Mouse (Mus musculus) heart, postnatal 4 days (tissue): ENCODE data around the gene Chsy1. TPM values are rescaled to one million over a fixed set of nuclear protein-coding genes. Genes with fewer than 3 reads are reported as not detected.
A peak's percentile ranks its signal among the peaks of the same experiment; 100 is the strongest.

Experiments used
- DNase-seq: peaks from one replicate; pipeline ENCODE4 v3.0.0; 2021
- total RNA-seq, 2 experiments: library from RNA; stranded (reverse); gene quantifications; 2 replicates each; pipeline ENCODE4 v1.2.3; 2021

Chsy1 gene
- total RNA-seq, 2 experiments from 2014 or later = 51.4 to 52.3 TPM

DNA sequence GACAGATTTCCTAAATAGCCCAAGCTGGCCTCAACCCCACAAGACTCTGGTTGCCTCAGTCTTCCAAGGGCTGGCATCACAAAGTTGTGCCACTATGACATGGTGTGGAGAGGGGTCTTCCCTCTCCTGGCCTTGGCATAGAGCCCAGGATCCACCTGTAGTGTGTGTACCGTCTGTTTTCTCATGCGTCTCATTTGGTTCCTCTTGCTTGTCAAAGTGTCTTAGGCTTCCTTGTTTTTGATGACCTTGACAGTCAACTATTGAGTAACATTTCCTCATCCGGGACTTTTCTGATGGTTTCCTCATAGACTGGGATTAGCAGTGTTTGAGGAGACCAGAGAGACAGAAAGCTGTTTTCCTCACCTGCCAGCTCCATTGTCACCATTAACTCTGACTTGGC is 30.8 kb downstream of the Chsy1 start:
- DNase-seq = no peak

DNA sequence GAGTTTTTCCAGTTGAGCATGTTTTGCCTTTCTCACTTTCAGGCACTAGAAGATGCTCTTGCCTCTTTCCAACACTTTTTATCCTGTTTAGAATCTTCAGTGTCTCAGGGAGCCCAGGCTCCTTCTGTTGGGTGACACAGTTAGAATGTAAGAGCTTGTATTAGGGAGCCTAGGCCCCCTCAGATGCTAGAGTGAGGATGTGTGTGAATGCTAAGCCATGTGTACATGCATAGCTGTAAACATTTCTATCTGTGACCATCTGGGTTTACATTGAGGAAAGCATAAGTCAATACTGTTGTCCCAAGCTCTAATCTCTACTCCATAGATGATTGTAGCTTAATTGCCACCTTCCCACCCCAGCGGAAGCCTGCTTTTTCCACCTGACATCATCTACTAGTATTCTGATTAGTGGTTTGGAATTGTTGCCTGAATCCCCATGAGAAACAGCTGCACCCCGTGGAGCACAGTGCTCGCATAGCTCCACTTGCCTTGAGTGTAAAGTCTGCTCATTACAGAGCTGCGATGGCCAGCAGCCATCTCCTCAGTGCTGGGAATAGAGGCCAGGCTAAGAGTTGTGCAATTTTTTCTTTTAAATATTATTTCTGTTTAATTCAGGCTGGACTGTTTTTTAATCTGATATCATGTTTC is 31.7 kb downstream of the Chsy1 start:
- DNase-seq = no peak

DNA sequence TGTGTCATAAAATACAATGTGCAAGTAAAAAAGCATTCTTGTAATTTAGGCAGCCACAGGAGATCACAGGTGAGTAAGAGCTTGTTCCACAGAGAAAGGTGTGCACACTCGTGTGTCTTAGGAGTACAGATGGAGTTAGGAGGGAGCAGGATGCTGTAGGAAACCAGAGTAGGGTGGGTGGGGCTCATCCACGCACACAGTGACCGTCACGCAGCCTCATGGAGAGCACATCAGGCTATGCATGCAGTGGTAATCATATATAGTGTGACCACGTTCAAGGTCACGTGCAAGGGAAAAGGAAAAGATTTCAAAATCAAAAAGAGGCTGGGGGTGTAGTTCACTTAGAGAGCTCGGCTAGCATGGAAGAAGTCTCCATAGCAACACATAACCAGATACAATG is 33.2 kb downstream of the Chsy1 start:
- DNase-seq = no peak

DNA sequence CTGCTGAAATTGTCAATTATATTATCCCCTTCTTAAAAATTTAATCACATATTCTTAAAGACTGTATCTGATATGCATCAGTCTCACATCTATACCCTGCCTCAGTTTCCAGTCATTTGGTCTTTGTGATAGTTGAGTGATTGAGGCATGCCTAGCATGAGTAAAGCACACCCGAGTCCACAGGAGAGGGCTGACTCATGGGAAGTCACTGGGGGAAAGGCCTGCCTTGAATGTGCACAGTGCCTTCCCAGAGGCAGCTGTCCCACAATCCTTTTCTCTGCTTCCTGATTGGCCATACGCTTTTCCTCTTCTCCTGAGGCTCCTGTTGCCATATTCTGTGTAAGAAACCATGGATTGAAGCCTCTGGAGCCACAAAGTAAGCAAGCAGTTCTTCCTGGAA is 35.2 kb downstream of the Chsy1 start:
- DNase-seq = no peak

DNA sequence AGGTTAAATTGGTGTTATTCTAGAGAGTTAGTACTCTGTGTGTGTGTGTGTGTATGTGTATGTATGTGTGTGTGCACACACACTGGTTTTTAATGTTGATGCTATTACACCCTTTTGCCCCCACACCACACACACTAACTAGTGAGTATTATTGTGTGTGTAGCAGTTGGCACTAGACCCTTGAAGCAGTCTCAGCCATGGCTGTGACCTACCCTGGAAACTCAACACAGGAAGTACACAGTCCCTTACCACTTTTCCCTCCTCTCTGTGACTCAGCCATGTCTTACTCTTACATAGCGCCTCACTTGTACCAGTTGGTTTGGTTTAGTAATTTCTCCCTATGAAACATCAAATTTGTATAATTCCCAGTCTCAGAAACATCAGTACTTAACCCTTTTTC is 37.8 kb downstream of the Chsy1 start:
- DNase-seq = no peak

DNA sequence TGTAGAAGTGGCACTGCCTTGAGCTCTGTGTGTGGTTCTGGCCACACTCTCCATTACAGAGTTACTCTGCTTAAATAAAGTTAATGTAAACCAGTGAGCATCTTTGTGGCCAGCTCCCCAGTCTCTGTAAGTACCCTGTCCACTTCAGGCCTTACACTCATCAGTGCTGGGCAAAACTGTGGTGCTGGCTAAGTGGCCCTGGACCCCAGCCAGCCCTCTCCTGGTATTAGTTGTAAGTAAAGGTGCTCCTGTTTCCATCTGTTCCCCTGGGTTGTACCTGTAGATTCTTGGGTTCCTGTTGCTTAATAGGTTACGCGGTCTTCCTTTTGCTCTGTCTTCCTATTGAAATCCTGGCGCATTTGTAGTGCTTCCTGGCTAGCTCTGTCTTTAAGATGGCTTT is 38.5 kb downstream of the Chsy1 start:
- DNase-seq = peak; percentile 42

DNA sequence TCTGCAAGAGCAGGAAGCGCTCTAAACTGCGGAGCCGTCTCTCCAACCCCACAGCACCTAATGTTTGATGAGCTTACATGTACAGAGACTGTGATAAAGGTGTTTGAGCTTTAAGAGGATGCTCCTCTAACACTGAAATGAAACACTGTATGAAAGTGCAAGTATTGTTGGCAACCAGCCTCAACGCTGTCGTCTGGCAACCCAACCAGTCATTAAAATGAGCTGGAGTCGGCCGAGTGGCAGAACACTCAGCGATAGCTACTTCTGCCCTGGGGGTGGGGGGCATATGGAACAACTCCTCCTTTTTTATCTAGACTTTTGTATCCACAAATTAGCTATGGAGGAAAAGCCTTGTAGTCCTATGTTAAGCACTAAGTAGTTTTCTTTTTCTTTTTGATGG is 40.2 kb downstream of the Chsy1 start:
- no peak for DNase-seq

DNA sequence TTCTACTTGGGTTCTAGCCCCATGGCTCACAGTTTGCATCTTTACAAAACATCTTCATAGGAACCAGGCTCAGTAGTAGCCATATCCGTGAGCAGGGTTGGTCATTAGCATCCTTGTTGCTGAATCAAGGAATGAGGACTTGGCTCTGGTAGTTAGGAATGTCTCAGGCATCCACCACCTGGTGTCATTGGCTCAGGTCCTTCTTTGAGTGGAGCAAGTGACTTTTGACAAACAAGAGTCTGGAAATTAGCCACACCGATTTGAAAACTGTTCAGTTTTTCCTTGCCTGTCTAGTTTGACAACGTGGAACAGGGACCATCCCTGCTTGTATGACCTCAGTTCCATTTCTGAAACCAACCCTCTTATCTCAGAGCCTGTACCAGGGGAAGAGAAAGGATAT is 41.1 kb downstream of the Chsy1 start:
- DNase-seq = no peak

DNA sequence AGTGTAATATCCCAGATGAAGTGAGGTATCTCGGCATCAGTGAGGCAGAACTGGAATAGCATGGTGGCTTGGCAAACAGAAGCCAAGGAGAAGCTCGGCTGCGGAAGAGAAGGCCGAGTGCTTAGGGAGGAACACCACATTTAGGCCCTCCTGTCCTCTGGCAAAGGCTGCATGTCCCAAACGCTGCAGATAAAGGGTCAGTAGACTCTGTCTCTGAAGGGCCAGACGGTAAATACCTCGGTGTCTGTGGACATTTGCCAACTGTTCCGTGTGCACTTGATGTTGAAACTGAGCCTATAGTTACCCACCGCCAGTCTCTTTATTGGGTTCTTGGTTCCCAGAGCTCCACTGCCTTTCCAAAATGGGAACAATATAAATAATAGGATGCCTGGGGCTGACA is 48.1 kb downstream of the Chsy1 start:
- DNase-seq = peak; percentile 37

DNA sequence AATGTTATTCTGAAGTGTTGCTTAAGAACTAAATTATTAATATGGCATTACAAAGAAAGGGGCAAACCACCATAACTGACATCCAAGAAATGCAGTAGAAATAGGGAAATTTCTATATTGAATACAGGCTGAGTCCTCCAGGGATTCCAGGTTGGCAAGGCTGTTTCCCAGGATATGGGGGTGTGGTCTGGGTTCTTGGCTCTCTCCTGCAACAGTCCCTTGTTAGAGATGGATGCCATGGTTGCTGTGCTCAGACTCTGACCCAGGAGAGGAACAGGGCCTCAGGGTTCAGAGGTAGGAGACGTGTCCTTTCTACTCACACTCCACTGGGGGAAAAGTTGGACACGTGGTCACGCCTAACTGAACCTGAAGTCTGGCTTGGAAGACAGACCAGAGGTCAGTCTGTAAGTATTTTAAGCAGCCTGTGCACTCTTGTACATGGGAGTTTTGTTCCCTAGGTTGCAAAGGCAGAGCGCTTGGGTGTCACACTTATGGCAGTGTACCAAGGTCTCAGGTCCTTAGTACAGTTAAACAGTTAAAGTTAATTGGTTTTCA is 48.6 kb downstream of the Chsy1 start:
- no peak for DNase-seq

DNA sequence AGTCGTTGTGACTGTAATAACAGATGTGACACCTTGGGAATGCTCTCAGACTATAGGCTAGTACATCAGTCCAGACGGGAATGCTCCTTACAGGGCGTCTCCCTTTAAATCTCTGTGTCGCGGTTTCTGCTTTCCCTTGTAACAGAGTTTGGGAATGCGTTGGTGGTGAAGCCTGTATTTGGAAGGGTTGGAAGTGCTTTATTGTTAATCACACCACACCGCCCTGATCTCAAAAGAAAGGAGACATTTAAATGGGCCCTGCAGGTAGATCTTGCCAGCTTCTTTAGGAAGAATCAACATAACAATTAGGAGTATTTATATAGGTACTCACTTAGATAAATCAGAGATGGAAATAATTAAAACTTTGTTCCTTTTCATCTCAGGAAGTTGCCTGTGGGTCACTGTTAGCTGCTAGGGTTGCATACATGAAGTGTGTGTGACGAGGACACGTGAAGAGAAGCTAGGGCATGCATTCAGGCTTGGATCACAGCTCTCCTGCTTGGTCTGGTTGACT is 49.4 kb downstream of the Chsy1 start:
- DNase-seq = no peak

DNA sequence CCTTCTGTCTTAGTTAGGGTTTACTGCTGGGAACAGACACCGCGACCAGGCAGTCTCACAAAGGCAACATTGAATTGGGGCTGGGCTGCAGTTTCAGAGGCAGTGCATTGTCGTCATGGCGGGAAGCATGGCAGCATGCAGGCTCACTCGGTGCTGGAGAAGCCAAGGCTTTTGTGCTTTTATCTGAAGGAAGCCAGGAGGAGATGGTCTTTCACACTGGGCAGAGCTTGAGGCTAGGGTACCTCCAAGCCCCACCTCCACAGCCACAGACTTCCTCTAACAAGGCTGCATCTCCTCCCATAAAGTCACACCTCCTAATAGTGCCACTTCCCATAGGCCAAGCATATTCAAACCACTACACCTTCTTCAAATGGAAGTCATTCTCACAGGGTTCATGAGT is 50.6 kb downstream of the Chsy1 start:
- DNase-seq = no peak

DNA sequence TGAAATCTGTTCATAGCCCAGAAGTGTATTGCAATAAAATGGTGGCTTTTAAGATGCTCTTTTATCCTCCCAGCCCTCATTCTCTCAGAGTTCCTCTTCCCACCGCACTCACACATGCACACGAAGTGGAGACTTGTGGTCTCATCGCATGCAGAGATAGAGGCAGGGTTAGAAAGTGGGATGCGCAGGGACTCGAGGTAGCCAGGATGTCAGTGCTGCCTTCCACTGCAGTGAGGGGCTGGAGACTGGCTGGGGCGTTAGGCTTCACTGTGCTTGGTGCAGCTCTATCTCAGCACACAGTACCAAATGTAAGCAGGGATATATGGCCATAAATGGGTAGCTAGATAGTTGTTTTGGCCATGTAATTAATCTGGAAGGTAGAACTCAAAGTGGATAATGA is 52.5 kb downstream of the Chsy1 start:
- DNase-seq = no peak

DNA sequence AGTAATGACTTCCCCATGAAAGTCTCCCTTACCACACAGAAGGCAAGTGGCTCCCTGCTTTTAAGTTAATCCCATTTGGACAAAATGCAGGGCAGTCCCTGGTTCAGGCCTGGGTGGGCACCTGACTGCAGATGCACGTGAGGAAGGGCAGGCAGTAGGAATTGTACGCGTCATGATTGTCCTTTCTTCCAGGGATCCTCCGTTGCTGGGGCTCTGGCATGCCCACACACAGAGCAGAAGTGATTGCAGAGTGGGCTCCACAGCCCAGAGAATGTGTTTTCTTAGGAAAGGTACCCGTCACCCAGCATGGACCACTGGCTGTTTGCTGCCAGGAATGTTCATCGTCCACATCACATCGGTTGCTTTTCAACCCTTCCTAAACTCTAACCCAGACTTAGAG is 53.2 kb downstream of the Chsy1 start:
- DNase-seq = no peak

DNA sequence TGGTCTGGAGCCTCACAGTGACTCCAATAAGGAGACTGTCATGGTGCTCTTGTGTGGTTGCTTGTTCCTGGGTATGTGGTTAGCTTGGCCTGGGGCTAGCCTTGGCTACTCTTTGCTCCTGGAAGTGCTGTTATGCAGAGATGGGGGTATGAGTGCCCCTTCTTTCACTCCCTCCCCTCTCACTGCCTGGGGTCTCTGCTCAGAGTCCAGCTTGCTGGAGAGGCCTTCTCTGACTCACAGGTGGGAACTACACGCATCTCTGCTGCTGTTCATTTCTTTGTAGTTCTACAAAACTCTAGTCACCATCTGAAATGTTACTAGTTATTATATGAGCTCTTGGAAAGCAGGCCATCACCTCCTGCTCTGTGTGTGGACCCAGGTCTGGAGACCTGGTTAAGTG is 53.7 kb downstream of the Chsy1 start:
- DNase-seq = no peak

DNA sequence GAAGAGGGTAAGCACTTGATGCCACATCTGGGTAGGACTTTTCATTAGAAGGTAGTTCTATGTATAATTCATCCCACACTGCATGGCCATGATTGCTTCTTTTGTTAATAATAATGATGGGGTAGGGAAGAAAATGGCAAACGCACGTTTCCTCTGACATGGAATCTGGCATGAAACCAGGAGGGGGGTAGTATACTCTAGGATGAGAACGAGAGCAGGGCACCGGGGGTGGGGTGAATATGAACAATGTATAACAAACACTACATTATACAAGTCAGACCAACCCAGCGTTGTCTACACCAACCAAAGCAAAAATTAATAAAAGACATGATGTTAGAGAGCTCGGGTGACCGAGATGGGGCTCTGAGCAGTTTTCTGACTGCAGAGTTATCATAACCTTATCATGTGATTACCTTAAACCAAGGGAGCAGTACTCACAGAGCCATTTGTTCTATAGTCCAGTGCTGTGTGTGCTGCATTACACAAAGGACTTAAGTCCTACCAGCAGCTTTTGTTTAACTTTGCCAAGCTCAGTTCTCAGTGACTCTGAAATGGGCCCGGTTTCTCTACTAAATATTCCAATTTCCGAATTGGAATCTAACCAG is 55.2 kb downstream of the Chsy1 start:
- DNase-seq = no peak

DNA sequence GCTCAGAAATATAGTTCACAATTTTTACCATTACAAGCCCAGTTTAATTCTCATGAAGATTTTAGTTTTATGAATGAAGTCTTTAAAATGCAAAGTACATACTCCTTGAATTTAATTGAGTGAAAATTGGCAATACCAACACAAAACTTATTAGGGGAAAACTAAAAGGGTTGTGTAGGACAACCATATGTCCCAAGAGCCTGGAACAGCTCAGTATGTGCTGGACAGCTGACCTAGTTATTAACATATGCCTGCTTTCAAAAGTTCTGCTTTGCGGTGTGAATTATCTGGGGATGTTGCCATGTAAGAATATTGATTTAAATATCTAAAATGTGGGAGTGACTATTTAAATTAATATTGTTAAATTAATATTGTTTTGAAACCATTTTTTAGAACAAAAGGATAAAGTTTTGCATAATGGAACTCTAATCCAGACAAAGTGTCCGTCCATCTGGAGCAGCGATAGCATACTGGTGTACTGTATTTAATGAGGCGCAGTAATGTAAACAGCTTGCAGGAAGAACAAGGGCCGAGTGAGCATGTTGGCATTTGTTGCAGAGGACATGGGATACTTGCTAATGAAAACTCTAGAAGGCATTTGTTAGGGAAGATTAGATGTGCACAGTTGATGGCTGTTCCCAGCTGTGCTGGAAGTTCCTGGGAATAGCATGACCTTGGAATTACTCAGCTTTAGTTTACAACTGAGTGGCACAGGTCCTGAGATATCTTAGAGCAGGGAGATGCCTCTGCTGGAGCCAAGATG is 55.9 kb downstream of the Chsy1 start:
- no peak for DNase-seq

DNA sequence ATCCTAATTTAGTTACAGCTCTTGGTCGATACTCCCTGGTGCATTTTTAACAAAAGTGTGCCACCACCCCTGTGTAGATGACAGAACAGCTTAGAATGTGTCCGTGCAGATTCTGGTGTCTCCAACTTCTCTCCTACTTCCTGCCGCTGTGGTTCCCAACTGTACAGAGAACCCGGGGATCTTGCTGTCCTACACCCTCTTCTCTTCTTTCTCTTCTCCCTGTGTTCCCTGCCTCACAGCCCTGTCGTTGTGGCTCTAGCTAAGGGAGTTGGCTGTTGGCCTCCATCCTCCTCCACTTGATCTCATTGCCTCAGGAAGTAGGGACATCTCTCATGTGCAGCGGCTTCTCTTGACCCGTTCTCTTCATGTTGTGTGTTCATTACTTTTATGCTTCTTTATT is 59.6 kb downstream of the Chsy1 start:
- DNase-seq = no peak

DNA sequence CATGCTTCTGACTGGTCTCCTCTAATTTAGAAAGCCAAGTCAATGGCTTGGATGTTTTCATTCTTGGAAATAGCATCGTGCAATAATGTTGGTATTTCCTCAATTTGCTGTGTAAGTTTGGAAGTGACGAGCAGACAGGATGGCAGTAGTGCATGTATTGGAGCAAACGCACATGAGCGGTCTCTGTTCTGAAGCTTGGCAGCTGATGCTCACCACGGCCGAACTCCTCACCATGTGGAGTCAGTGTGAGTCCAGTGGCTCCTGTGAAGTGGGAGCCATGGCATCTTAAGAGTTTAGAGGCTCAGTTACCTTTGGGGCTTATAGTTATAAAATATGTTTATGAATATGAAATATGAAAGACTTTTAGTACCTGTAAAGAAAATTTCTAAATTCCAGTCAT is 60.2 kb downstream of the Chsy1 start:
- DNase-seq = no peak

DNA sequence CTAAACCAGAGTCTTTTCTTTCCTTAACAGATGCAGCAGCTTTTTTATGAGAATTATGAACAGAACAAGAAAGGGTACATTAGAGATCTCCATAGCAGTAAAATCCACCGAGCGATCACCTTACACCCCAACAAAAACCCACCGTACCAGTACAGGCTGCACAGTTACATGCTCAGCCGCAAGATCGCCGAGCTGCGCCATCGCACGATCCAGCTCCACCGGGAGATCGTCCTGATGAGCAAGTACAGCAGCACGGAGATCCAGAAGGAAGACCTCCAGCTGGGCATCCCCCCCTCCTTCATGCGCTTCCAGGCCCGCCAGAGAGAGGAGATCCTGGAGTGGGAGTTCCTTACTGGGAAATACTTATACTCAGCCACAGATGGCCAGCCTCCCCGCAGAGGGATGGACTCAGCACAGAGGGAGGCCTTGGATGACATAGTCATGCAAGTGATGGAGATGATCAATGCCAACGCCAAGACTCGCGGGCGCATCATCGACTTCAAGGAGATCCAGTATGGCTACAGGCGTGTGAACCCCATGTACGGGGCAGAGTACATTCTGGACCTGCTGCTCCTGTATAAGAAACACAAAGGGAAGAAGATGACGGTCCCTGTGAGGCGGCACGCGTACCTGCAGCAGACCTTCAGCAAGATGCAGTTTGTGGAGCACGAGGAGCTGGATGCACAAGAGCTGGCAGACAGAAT is 61.6 kb downstream of the Chsy1 start:
- DNase-seq = no peak

DNA sequence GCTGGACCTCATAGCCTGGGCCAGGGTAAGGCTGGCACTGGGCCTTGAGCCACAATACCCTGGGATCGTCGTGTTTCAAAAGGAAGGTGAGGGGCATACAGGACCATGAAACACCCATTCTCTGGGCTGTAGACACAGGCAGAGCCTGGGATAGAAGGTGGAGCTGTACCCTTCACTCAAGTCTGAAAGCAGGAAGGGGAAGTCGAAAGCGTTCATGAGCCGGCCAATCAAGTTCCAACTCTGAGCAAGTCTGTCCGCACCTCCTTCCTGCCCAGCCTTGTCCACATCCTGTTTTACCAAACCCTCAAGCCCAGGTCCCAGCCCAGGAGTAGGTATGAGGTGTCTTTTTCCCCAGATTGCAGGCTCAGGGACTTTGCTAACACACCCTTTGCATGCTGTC is 66.4 kb downstream of the Chsy1 start:
- DNase-seq = no peak

DNA sequence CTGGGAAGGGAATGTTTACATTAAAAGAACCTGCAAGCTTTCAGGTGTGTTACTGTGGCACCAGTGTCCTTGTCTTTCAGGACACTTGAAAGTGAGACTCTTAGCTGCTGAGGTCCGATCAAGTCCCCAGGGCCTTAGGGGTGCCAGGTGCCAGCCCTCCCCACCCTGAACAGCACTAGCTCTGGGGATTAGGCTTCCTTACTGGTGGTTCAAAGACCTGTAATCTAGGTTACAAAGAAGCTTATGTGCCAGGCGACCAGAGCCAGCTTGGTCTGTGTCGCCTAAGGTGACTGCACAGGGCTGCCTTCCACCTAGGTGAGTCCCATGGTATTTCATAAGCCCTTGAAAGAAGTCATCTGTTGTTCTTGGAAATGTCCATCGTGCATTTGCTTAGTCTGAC is 66.9 kb downstream of the Chsy1 start:
- no peak for DNase-seq

DNA sequence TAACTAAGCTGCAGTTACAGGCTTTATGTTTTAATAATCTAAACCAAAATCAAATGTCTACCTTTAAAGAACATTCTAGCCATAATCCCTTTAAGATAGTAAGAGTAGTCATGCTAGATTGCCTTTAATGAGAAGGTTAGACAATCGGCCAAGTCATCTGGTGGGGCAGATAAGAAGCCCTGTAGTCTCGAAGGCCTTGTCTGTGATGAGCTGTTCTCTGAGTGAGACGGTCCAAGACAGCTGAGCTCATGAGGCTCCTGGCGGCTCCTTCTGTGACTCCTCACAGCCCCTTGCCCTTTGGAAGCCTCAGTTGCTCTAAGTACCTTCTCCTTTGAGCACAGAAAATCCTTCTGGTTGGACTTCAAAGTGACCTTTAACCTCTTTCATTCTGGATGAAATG is 67.6 kb downstream of the Chsy1 start:
- DNase-seq = no peak
